Mouse (Mus musculus) intestine, postnatal 0 days (tissue): Measurements from ENCODE around the gene Veph1. TPM values are rescaled to one million over a fixed set of nuclear protein-coding genes. Genes with fewer than 3 reads are reported as not detected.

ENCODE experiments used
- ATAC-seq: fragments of 200-750 bp; cut with Nextera tagmentation; 2 replicates; pipeline ENCODE4 v1.8.0; 2017; ENCODE audit warnings: mild to moderate bottlenecking, moderate TSS enrichment, moderate library complexity
- H3K27ac ChIP-seq: fragments of 300-500 bp; sonication (generic); 2 replicates; pipeline ENCODE4 v1.5.1; 2014; ENCODE audit warnings: mild to moderate bottlenecking, low read depth, low read length, moderate library complexity
- H3K27me3 ChIP-seq: fragments of 300-500 bp; sonication (generic); replicated peaks from 2 replicates; pipeline ENCODE4 v1.6.1; 2014; ENCODE audit warnings: low read length, mixed read lengths; ENCODE audit not compliant: control insufficient read depth, insufficient read depth
- H3K36me3 ChIP-seq: fragments of 300-500 bp; sonication (generic); 2 replicates; pipeline ENCODE4 v1.6.1; 2014; ENCODE audit warnings: mild to moderate bottlenecking, moderate library complexity; ENCODE audit not compliant: control insufficient read depth, insufficient read depth
- H3K4me1 ChIP-seq: fragments of 300-500 bp; sonication (generic); replicated peaks from 2 replicates; pipeline ENCODE4 v1.6.1; 2014; ENCODE audit warnings: antibody characterized with exemption, low read length, mixed read lengths; ENCODE audit not compliant: control insufficient read depth, insufficient read depth
- H3K4me2 ChIP-seq: fragments of 300-500 bp; sonication (generic); replicated peaks from 2 replicates; pipeline ENCODE4 v1.6.1; 2014; ENCODE audit warnings: low read depth, mild to moderate bottlenecking, moderate library complexity
- H3K4me3 ChIP-seq: fragments of 300-500 bp; sonication (generic); 2 replicates; pipeline ENCODE4 v1.5.1; 2014; ENCODE audit warnings: low read depth, low read length
- H3K9ac ChIP-seq: fragments of 300-500 bp; sonication (generic); 2 replicates; pipeline ENCODE4 v1.6.1; 2014; ENCODE audit warnings: mild to moderate bottlenecking, low read depth, low read length
- H3K9me3 ChIP-seq: fragments of 300-500 bp; sonication (generic); 2 replicates; pipeline ENCODE4 v1.6.1; 2016; ENCODE audit warnings: mixed run types; ENCODE audit not compliant: control insufficient read depth
- CTCF ChIP-seq: sonication (generic); IDR thresholded peaks from 2 replicates; pipeline ENCODE4 v1.5.1; 2016; ENCODE audit warnings: low read depth, mild to moderate bottlenecking, control low read depth, antibody characterized with exemption, moderate library complexity
- WGBS: fragments of 180-500 bp; shearing (Covaris S2); extraction: QIAGEN DNeasy Blood & Tissue Kit; methylation state at CpG from one replicate; pipeline ENCODE4 v1.1.7; 2014; 5-methylcytosine and 5-hydroxymethylcytosine counted together
- polyA plus RNA-seq: library from polyadenylated mRNA; unstranded; fragments of >200 nt; fragmentation: Nextera tagmentation; extraction: Ambion mirVana; gene quantifications from 2 replicates; pipeline ENCODE4 v1.2.1, GENCODE M21; 2015

Gene Veph1
- polyA plus RNA-seq, 1 experiment from 2014 or later = not detected

- Histone ChIP-seq H3K4me3 (no peak overlapping the region), H3K27ac (no peak overlapping the region), H3K4me2 (no peak overlapping the region), H3K27me3 (no peaks in the 10 kb centered on the region), H3K4me1 (no peaks in the 10 kb centered on the region), H3K9me3 (no peaks in the 10 kb centered on the region), H3K36me3 (no peaks in the 10 kb centered on the region), H3K9ac (no peak overlapping the region)
- no peak for TF ChIP-seq CTCF
- WGBS = 100% methylated on average over 1 of the region's 1 CpGs
- no peak for ATAC-seq
These were observed 83.1 kb downstream of the Veph1 start for GRCm38 (mm10) chr3:66213524-66213923.

GRCm38 (mm10) chr3:66208836-66209573 is 87.6 kb downstream of the Veph1 start:
- Histone ChIP-seq H3K9ac (no peak overlapping the region), H3K27ac (no peak overlapping the region), H3K9me3 (no peaks in the 10 kb centered on the region), H3K4me2 (no peak overlapping the region), H3K27me3 (no peaks in the 10 kb centered on the region), H3K4me1 (no peaks in the 10 kb centered on the region), H3K4me3 (no peak overlapping the region), H3K36me3 (no peaks in the 10 kb centered on the region)
- WGBS = 85% methylated on average over 4 of the region's 4 CpGs
- TF ChIP-seq CTCF = no peak
- ATAC-seq = no peak

- WGBS = 92% methylated on average over 3 of the region's 3 CpGs
- H3K9me3 ChIP-seq = no peaks in the 10 kb centered on the region
- H3K36me3 ChIP-seq = no peaks in the 10 kb centered on the region
- no peak overlapping the region for H3K4me2 ChIP-seq
- no peak for ATAC-seq
- no peaks in the 10 kb centered on the region for H3K27me3 ChIP-seq
- TF ChIP-seq CTCF = no peak
- H3K9ac ChIP-seq = no peak overlapping the region
- H3K27ac ChIP-seq = no peak overlapping the region
- H3K4me3 ChIP-seq = no peak overlapping the region
- no peaks in the 10 kb centered on the region for H3K4me1 ChIP-seq
These were observed 102.6 kb downstream of the Veph1 start for GRCm38 (mm10) chr3:66193910-66194562.

- H3K27me3 ChIP-seq = no peaks in the 10 kb centered on the region
- H3K4me2 ChIP-seq = no peak overlapping the region
- H3K9me3 ChIP-seq = no peaks in the 10 kb centered on the region
- H3K4me3 ChIP-seq = no peak overlapping the region
- no peaks in the 10 kb centered on the region for H3K36me3 ChIP-seq
- 75% methylated on average over 2 of the region's 2 CpGs for WGBS
- H3K27ac ChIP-seq = no peak overlapping the region
- TF ChIP-seq CTCF = peak; percentile 45
- no peak overlapping the region for H3K9ac ChIP-seq
- ATAC-seq = no peak
- no peaks in the 10 kb centered on the region for H3K4me1 ChIP-seq
These were observed 117.0 kb downstream of the Veph1 start for GRCm38 (mm10) chr3:66179647-66180046.

- TF ChIP-seq CTCF = no peak
- no peak for ATAC-seq
- no peak overlapping the region for H3K4me2 ChIP-seq
- H3K4me3 ChIP-seq = no peak overlapping the region
- 68% methylated on average over 5 of the region's 5 CpGs for WGBS
- H3K36me3 ChIP-seq = no peaks in the 10 kb centered on the region
- no peaks in the 10 kb centered on the region for H3K4me1 ChIP-seq
- H3K9me3 ChIP-seq = no peaks in the 10 kb centered on the region
- no peaks in the 10 kb centered on the region for H3K27me3 ChIP-seq
- H3K9ac ChIP-seq = no peak overlapping the region
- H3K27ac ChIP-seq = no peak overlapping the region
These were observed 123.7 kb downstream of the Veph1 start for GRCm38 (mm10) chr3:66172907-66173306.

GRCm38 (mm10) chr3:66169873-66170538 is 126.6 kb downstream of the Veph1 start:
- Histone ChIP-seq H3K27ac (no peak overlapping the region), H3K9ac (no peak overlapping the region), H3K4me2 (no peak overlapping the region), H3K4me1 (no peaks in the 10 kb centered on the region), H3K36me3 (no peaks in the 10 kb centered on the region), H3K27me3 (no peaks in the 10 kb centered on the region), H3K4me3 (no peak overlapping the region), H3K9me3 (no peaks in the 10 kb centered on the region)
- TF ChIP-seq CTCF = no peak
- 81% methylated on average over 3 of the region's 3 CpGs for WGBS
- no peak for ATAC-seq
